Mouse (Mus musculus) kidney, adult 2 months (tissue): ENCODE data around the gene Igsf10. TPM values are rescaled to one million over a fixed set of nuclear protein-coding genes. Genes with fewer than 3 reads are reported as not detected.
"Not testable (repeated sequence)": the region's sequence is repeated elsewhere in the genome, so short reads cannot be mapped to it uniquely, and the experiment has no call there.

Source experiments
- DNase-seq: peaks from one replicate; pipeline ENCODE4 v3.0.0; 2021
- H3K27ac ChIP-seq: fragments of 200-500 bp; 2 replicates; pipeline ENCODE4 v1.5.1; 2012; ENCODE audit warnings: low read depth, low read length, control low read depth, inconsistent platforms; ENCODE audit not compliant: insufficient read depth
- H3K27me3 ChIP-seq: fragments of 200-500 bp; replicated peaks from 2 replicates; pipeline ENCODE4 v1.6.1; 2012; ENCODE audit warnings: mild to moderate bottlenecking, moderate library complexity, low read length, inconsistent platforms; ENCODE audit not compliant: control insufficient read depth, insufficient read depth
- H3K36me3 ChIP-seq: fragments of 200-500 bp; 2 replicates; pipeline ENCODE4 v1.6.1; 2012; ENCODE audit warnings: mild to moderate bottlenecking, moderate library complexity, low read length, inconsistent platforms; ENCODE audit not compliant: control insufficient read depth, insufficient read depth
- H3K4me1 ChIP-seq: fragments of 200-500 bp; 2 replicates; pipeline ENCODE4 v1.6.1; 2011; ENCODE audit warnings: low read length; ENCODE audit not compliant: control insufficient read depth, insufficient read depth
- H3K4me3 ChIP-seq: fragments of 200-500 bp; 2 replicates; pipeline ENCODE4 v1.5.1; 2011; ENCODE audit warnings: mild to moderate bottlenecking, low read depth, low read length, control low read depth; ENCODE audit not compliant: insufficient read depth
- CTCF ChIP-seq: fragments of 200-500 bp; conservative IDR thresholded peaks from 2 replicates; pipeline ENCODE4 v1.5.1; 2011; ENCODE audit warnings: low read depth, mild to moderate bottlenecking, control low read depth, low read length, moderate library complexity, mixed read lengths; ENCODE audit not compliant: insufficient read depth, insufficient read length
- POLR2A ChIP-seq: fragments of 200-500 bp; IDR thresholded peaks from one replicate; pipeline ENCODE4 v1.6.1; 2011; ENCODE audit warnings: low read depth, low read length, control low read depth
- WGBS: fragments of 180-500 bp; shearing (Covaris S2); methylation state at CpG from one replicate; pipeline ENCODE4 v1.1.7; 2018; 5-methylcytosine and 5-hydroxymethylcytosine counted together
- polyA plus RNA-seq: library from polyadenylated mRNA; depleted of rRNA; stranded (reverse); fragments of >200 nt; gene quantifications from 2 replicates; pipeline ENCODE4 v1.2.3, GENCODE M21; 2012; rRNA removed

Gene Igsf10
- polyA plus RNA-seq = 0.48 and 0.62 TPM in 2 replicates

DNA sequence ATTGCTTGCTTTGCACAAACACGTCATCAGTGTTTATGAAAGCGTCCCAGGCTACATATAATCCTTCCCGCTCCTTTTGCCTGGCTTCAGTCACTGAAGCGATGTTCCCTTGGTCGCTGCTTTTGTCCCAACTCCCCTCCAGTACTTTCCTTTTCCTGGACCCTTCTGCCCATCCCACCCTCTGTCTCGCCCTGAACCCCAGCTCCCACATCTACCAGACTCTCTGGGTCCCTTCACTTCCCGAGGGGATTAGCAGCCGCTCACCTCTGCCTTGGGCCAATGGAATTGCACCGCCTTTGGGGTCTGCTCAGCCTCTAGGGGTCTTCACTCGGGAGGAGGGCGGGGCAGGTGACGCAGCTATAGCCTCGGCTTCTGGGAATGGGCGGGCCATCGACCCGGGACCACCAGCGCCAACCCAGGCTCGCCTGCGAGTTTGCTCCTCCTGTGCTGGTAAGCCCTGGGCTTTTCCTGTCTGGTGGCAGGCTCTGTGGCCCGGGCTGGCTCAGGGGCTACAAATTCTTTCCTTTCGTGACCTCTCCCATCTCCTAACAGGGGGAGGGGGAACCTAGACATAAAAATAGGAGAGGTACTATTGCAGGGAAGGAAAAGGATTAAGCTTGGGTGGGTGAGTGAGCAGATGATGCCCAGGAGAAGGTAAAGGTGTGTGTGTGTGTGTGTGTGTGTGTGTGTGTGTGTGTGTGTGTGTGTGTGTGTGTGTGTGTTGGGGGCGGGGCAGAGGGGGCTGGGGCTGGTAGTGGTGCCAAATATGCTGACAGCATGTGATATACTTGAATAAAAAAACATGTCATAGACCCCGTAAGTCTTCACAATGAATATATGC, at the start of gene Igsf10:
Gene Igsf10 (minus strand): TSS at position 330 of the 841 bp plus-strand sequence.
- DNase-seq = no peak
- H3K27me3 ChIP-seq = no peaks in the 10 kb centered on the region
- no peaks in the 10 kb centered on the region for H3K4me1 ChIP-seq
- H3K4me3 ChIP-seq = peak within 1 kb of the TSS; percentile 56
- TF ChIP-seq CTCF = no peak
- no peak for TF ChIP-seq POLR2A
- WGBS = 3% methylated on average over 23 of the region's 23 CpGs
- no peaks in the 10 kb centered on the region for H3K36me3 ChIP-seq
- H3K27ac ChIP-seq = no peak within 1 kb of the TSS

DNA sequence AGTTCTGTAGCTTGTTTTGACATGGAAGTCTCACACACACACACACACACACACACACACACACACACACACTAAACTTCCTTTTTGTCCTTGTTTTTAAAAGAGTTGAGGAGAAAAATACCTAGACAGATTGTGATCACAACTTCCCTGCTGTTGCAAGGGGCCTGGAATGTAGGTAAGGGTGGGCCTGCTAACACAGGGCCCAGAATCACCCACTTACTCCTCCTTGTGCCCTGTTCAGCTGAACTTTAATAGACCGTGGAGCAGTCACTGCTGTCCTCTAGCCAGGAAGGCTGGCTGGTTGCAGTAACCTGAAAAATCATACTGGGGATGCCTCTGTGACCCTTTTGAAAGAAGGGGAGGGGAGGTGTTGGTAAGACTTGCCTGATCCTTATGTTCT, 41.4 kb upstream of the Igsf10 start:
- H3K4me1 ChIP-seq = no peaks in the 10 kb centered on the region
- TF ChIP-seq POLR2A (no peak), CTCF (no peak)
- H3K36me3 ChIP-seq = no peaks in the 10 kb centered on the region
- 65% methylated on average over 1 of the region's 1 CpGs for WGBS
- no peak for DNase-seq
- H3K27ac ChIP-seq = no peak overlapping the region
- H3K4me3 ChIP-seq = no peak overlapping the region
- H3K27me3 ChIP-seq = no peaks in the 10 kb centered on the region

DNA sequence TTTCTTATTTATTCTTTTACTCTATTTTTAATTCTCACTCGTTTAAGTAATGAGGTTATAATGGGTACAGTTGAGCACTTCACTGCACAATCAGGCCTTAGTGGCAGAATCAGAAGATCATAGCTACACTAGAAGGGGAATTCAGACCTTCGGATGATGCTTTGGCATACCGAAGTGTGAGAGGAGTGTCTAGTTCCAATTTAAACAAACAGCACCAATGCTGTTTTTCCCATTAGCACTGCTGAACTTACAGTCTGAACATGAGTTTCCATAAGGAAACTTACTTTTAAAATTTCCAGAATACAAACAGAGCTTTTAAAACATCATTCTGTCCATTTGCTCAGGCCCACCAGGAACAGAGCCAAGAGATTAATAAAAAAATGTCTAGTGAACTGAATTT, 40.8 kb upstream of the Igsf10 start:
- 59% methylated on average over 3 of the region's 3 CpGs for WGBS
- no peak for TF ChIP-seq POLR2A
- TF ChIP-seq CTCF = no peak
- Histone ChIP-seq H3K27ac (no peak overlapping the region), H3K36me3 (no peaks in the 10 kb centered on the region), H3K4me3 (no peak overlapping the region), H3K4me1 (no peaks in the 10 kb centered on the region), H3K27me3 (no peaks in the 10 kb centered on the region)
- no peak for DNase-seq

DNA sequence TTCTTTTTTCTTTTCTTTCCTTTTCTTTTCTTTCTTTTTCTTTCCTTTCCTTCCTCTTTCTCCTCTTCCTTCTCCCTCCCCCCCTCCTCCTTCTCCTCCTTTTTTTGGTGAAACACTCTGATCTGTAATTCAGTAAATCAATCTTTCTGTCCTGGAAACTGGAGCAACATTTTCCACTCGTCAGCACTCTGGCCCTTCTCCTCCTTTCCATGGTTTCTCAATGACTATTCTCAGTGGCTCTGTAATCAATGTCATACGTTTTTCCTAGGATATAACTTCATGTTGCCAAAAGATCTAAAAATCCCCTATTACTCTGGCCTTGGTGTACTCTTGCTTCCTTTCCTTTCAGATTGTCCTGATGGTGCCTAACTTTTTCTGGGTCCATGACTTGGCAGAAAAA, 40.1 kb upstream of the Igsf10 start:
- no peak for DNase-seq
- no peaks in the 10 kb centered on the region for H3K4me1 ChIP-seq

DNA sequence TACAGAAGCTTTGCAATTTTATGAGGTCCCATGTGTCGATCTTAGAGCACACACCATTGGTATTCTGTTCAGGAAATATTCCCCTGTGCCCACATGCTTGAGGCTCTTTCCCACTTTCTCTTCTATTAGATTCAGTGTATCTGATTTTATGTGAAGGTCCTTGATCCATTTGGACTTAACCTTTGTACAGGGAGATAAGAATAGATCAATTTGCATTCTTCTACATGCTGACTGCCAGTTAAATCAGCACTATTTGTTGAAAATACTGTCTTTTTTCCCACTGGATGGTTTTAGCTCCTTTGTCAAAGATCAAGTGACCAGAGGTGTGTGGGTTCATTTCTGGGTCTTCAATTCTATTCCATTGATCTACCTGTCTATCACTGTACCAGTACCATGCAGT, 34.6 kb upstream of the Igsf10 start:
- not testable (repeated sequence) for DNase-seq, H3K36me3 ChIP-seq
- 90% methylated on average over 1 of the region's 1 CpGs for WGBS

More for the DNA sequence above, 40.1 kb upstream of the Igsf10 start:
- Histone ChIP-seq H3K27me3 (no peaks in the 10 kb centered on the region), H3K4me3 (no peak overlapping the region), H3K36me3 (no peaks in the 10 kb centered on the region), H3K27ac (no peak overlapping the region)
- 48% methylated on average over 2 of the region's 2 CpGs for WGBS
- no peak for TF ChIP-seq POLR2A
- no peak for TF ChIP-seq CTCF

DNA sequence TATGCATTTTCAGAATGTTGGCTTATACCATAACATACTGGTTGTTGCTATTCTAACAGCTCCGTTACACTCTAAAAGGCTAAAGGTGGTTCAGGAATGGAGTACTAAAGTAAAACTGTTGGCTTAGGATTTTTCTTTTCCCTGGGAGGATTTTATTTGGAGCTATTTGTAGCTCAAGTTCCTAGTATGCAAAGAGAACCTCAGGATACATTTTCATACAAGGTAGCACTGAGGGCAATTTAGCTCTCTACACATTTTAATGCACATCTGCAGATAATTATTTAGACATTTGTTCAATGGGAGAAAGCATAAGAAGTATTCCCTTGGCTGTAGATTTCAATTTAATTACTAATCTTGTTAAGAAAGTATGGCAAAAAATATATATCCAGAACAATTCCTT, 17.7 kb upstream of the Igsf10 start:
- 86% methylated on average over 1 of the region's 1 CpGs for WGBS
- TF ChIP-seq CTCF (no peak), POLR2A (no peak)
- H3K4me3 ChIP-seq = no peak overlapping the region
- no peak overlapping the region for H3K27ac ChIP-seq
- H3K27me3 ChIP-seq = no peaks in the 10 kb centered on the region
- no peak for DNase-seq
- H3K4me1 ChIP-seq = no peaks in the 10 kb centered on the region
- no peaks in the 10 kb centered on the region for H3K36me3 ChIP-seq

More for the DNA sequence above, 34.6 kb upstream of the Igsf10 start:
- not testable (repeated sequence) for H3K4me3 ChIP-seq, H3K27me3 ChIP-seq, H3K27ac ChIP-seq, H3K4me1 ChIP-seq

DNA sequence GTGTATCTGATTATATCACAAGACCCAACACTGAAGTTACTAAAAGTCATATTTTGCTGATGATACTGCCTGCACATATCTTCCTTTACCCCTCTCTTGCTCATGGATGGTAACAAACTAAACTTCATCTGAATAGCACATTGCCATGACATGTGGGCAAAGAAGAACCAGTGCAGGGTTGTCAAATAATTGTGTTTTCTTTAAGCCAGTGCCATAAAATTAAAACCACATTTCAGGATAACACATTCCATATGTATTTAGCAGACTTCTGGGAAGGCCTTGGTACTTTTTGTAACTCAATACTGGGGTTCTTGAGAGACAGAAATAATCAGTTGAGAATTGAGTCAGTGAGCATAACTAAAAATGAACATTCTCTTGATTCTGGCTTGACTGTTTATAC, 15.9 kb upstream of the Igsf10 start:
- no peak for TF ChIP-seq CTCF
- TF ChIP-seq POLR2A = no peak
- Histone ChIP-seq H3K27me3 (no peaks in the 10 kb centered on the region), H3K36me3 (no peaks in the 10 kb centered on the region), H3K4me3 (no peak overlapping the region), H3K27ac (no peak overlapping the region), H3K4me1 (no peaks in the 10 kb centered on the region)
- DNase-seq = no peak
